Mouse (Mus musculus) embryonic fibroblast, embryonic 13.5 days (primary cell): ENCODE data around the gene Pgp. TPM values are rescaled to one million over a fixed set of nuclear protein-coding genes. Genes with fewer than 3 reads are reported as not detected.
"Not testable (repeated sequence)": the region's sequence is repeated elsewhere in the genome, so short reads cannot be mapped to it uniquely, and the experiment has no call there.

Experiments
- H3K27ac ChIP-seq: 2 replicates; pipeline ENCODE4 v1.5.1; 2012; ENCODE audit warnings: low read length, control low read depth, inconsistent platforms; ENCODE audit not compliant: insufficient read depth
- H3K4me1 ChIP-seq: 2 replicates; pipeline ENCODE4 v1.6.1; 2011; ENCODE audit warnings: low read length; ENCODE audit not compliant: control insufficient read depth, insufficient read depth
- H3K4me3 ChIP-seq: 2 replicates; pipeline ENCODE4 v1.5.1; 2011; ENCODE audit warnings: mild to moderate bottlenecking, control low read depth, low read length; ENCODE audit not compliant: insufficient read depth
- CTCF ChIP-seq: IDR thresholded peaks from 2 replicates; pipeline ENCODE4 v1.5.1; 2011; ENCODE audit warnings: mild to moderate bottlenecking, control low read depth, low read length, moderate library complexity, borderline replicate concordance; ENCODE audit not compliant: insufficient read depth
- POLR2A ChIP-seq: IDR thresholded peaks from 2 replicates; pipeline ENCODE4 v1.6.1; 2011; ENCODE audit warnings: low read depth, mild to moderate bottlenecking, control low read depth, low read length, moderate library complexity
- polyA plus RNA-seq: library from polyadenylated mRNA; stranded (reverse); fragments of >200 nt; gene quantifications from 2 replicates; pipeline ENCODE4 v1.2.4, GENCODE M21; 2011; ENCODE audit warnings: low read depth; ENCODE audit not compliant: missing spikeins, insufficient read length

Gene Pgp
- 21.1 and 21.5 TPM in 2 replicates for polyA plus RNA-seq

- Histone ChIP-seq H3K4me1 (peaks cover 10% of the 10 kb centered on the region; the same call in 1 of the 2 replicates), H3K27ac (peak within 1 kb of the TSS; percentile 61), H3K4me3 (peak within 1 kb of the TSS; percentile 66)
- no peak for TF ChIP-seq CTCF
- TF ChIP-seq POLR2A, result peak; percentile 88
These were observed at the start of gene Pgp, which contains the start of gene E4f1 for GRCm38 (mm10) chr17:24469910-24470602. Gene Pgp, plus strand, starts transcription at chr17:24470392. Gene E4f1, minus strand, starts transcription at chr17:24470313.

- no peak for TF ChIP-seq CTCF
- no peak for TF ChIP-seq POLR2A
- Histone ChIP-seq H3K4me3 (no peak overlapping the region), H3K27ac (no peak overlapping the region), H3K4me1 (no peaks in the 10 kb centered on the region)
These were observed 47.1 kb upstream of the Pgp start for GRCm38 (mm10) chr17:24423114-24423513.

- Histone ChIP-seq H3K27ac (no peak overlapping the region), H3K4me3 (no peak overlapping the region), H3K4me1 (no peaks in the 10 kb centered on the region)
- TF ChIP-seq POLR2A (no peak), CTCF (no peak)
These were observed 45.7 kb upstream of the Pgp start for GRCm38 (mm10) chr17:24424489-24424888.

- not testable (repeated sequence) for H3K4me3 ChIP-seq, H3K27ac ChIP-seq, H3K4me1 ChIP-seq
These were observed 44.9 kb upstream of the Pgp start for GRCm38 (mm10) chr17:24425326-24425725.

- Histone ChIP-seq H3K4me3 (no peak overlapping the region), H3K4me1 (no peaks in the 10 kb centered on the region), H3K27ac (no peak overlapping the region)
- TF ChIP-seq CTCF (no peak), POLR2A (no peak)
These were observed 44.3 kb upstream of the Pgp start for GRCm38 (mm10) chr17:24425905-24426304.

- peak within 1 kb of the TSS; percentile 90 for H3K27ac ChIP-seq
- H3K4me1 ChIP-seq, result no peaks in the 10 kb centered on the region
- TF ChIP-seq CTCF (no peak), POLR2A (peak; percentile 95)
- H3K4me3 ChIP-seq, result peak within 1 kb of the TSS; percentile 72
These were observed 43.6 kb upstream of the Pgp start, which contains the start of gene Eci1 for GRCm38 (mm10) chr17:24426471-24427169. Gene Eci1, plus strand, starts transcription at chr17:24426641.

- TF ChIP-seq CTCF (no peak), POLR2A (no peak)
These were observed 43.0 kb upstream of the Pgp start for GRCm38 (mm10) chr17:24427170-24427557.

GRCm38 (mm10) chr17:24429201-24429983, 40.8 kb upstream of the Pgp start:
- H3K27ac ChIP-seq, result no peak overlapping the region
- no peaks in the 10 kb centered on the region for H3K4me1 ChIP-seq
- no peak overlapping the region for H3K4me3 ChIP-seq
- TF ChIP-seq CTCF, result no peak
- TF ChIP-seq POLR2A, result no peak

More at GRCm38 (mm10) chr17:24427170-24427557, 43.0 kb upstream of the Pgp start:
- peak overlapping the region; percentile 90 for H3K27ac ChIP-seq
- H3K4me1 ChIP-seq, result no peaks in the 10 kb centered on the region
- H3K4me3 ChIP-seq, result peak overlapping the region; percentile 72

GRCm38 (mm10) chr17:24437016-24437415, 33.2 kb upstream of the Pgp start:
- Histone ChIP-seq H3K27ac (no peak overlapping the region), H3K4me1 (no peaks in the 10 kb centered on the region), H3K4me3 (no peak overlapping the region)
- TF ChIP-seq POLR2A, result no peak
- TF ChIP-seq CTCF, result no peak

GRCm38 (mm10) chr17:24440377-24440776, 29.8 kb upstream of the Pgp start:
- Histone ChIP-seq H3K27ac (no peak overlapping the region), H3K4me3 (no peak overlapping the region), H3K4me1 (no peaks in the 10 kb centered on the region)
- no peak for TF ChIP-seq POLR2A
- no peak for TF ChIP-seq CTCF
